Mouse (Mus musculus) hindbrain, embryonic 11.5 days (tissue): ENCODE results near the gene Acbd6. TPM values are rescaled to one million over a fixed set of nuclear protein-coding genes. Genes with fewer than 3 reads are reported as not detected.
A peak's percentile ranks its signal among the peaks of the same experiment; 100 is the strongest.

ENCODE experiments used
- ATAC-seq: fragments of 200-750 bp; cut with Nextera tagmentation; 2 replicates; pipeline ENCODE4 v1.8.0; 2017; ENCODE audit warnings: mild to moderate bottlenecking, moderate TSS enrichment, moderate library complexity; ENCODE audit not compliant: low FRiP score
- DNase-seq: peaks from one replicate; pipeline ENCODE4 v3.0.0-alpha.2; 2015; ENCODE audit warnings: low spot score
- H3K27ac ChIP-seq: fragments of 300-500 bp; sonication (generic); 2 replicates; pipeline ENCODE4 v1.5.1; 2014; ENCODE audit warnings: mild to moderate bottlenecking, low read depth, low read length
- H3K27me3 ChIP-seq: fragments of 300-500 bp; sonication (generic); 2 replicates; pipeline ENCODE4 v1.6.1; 2014; ENCODE audit warnings: mild to moderate bottlenecking, low read length, moderate library complexity, mixed read lengths; ENCODE audit not compliant: control insufficient read depth, insufficient read depth
- H3K36me3 ChIP-seq: fragments of 300-500 bp; sonication (generic); 2 replicates; pipeline ENCODE4 v1.6.1; 2014; ENCODE audit warnings: mild to moderate bottlenecking, low read length, moderate library complexity, mixed read lengths; ENCODE audit not compliant: control insufficient read depth, insufficient read depth
- H3K4me1 ChIP-seq: fragments of 300-500 bp; sonication (generic); replicated peaks from 2 replicates; pipeline ENCODE4 v1.6.1; 2014; ENCODE audit warnings: low read length, mixed read lengths; ENCODE audit not compliant: control insufficient read depth, insufficient read depth
- H3K4me2 ChIP-seq: fragments of 300-500 bp; sonication (generic); replicated peaks from 2 replicates; pipeline ENCODE4 v1.6.1; 2014; ENCODE audit warnings: mild to moderate bottlenecking, low read depth, low read length
- H3K4me3 ChIP-seq: fragments of 300-500 bp; sonication (generic); 2 replicates; pipeline ENCODE4 v1.5.1; 2014; ENCODE audit warnings: low read depth, low read length
- H3K9ac ChIP-seq: fragments of 300-500 bp; sonication (generic); 2 replicates; pipeline ENCODE4 v1.6.1; 2014; ENCODE audit warnings: low read depth, low read length
- H3K9me3 ChIP-seq: fragments of 300-500 bp; sonication (generic); 2 replicates; pipeline ENCODE4 v1.6.1; 2016; ENCODE audit warnings: low read length; ENCODE audit not compliant: control insufficient read depth
- WGBS: fragments of 180-500 bp; shearing (Covaris S2); extraction: QIAGEN DNeasy Blood & Tissue Kit; methylation state at CpG from one replicate; pipeline ENCODE4 v1.1.7; 2014; 5-methylcytosine and 5-hydroxymethylcytosine counted together
- polyA plus RNA-seq: library from polyadenylated mRNA; unstranded; fragments of >200 nt; fragmentation: Nextera tagmentation; extraction: Ambion mirVana; gene quantifications from 2 replicates; pipeline ENCODE4 v1.2.1, GENCODE M21; 2014

Acbd6 gene
- polyA plus RNA-seq, 1 experiment from 2014 or later = 79.9 TPM

- ATAC-seq (peak; percentile 17; the same call in 1 of the 2 replicates), DNase-seq (no peak)
- H3K36me3 ChIP-seq = no peaks in the 10 kb centered on the region
- WGBS = 71% methylated on average over 8 of the region's 8 CpGs
- H3K27ac ChIP-seq = 0 out of 2 replicates have a peak overlapping the region, but pooled peaks have one; percentile 33
- H3K4me3 ChIP-seq = no peak overlapping the region
- no peaks in the 10 kb centered on the region for H3K27me3 ChIP-seq
- no peaks in the 10 kb centered on the region; the same call in none of the 2 replicates for H3K4me1 ChIP-seq
- H3K9ac ChIP-seq = no peak overlapping the region
- H3K4me2 ChIP-seq = no peak overlapping the region
- H3K9me3 ChIP-seq = no peaks in the 10 kb centered on the region
These were observed 48.2 kb downstream of the Acbd6 start for GRCm38 (mm10) chr1:155606156-155606531.

- Histone ChIP-seq H3K4me3 (no peak overlapping the region), H3K4me2 (no peak overlapping the region), H3K9ac (no peak overlapping the region), H3K36me3 (no peaks in the 10 kb centered on the region), H3K27ac (no peak overlapping the region), H3K27me3 (no peaks in the 10 kb centered on the region), H3K9me3 (no peaks in the 10 kb centered on the region), H3K4me1 (no peaks in the 10 kb centered on the region; the same call in none of the 2 replicates)
- ATAC-seq (no peak), DNase-seq (no peak)
- WGBS = 79% methylated on average over 4 of the region's 4 CpGs
These were observed 50.6 kb downstream of the Acbd6 start for GRCm38 (mm10) chr1:155608524-155608923.

- ATAC-seq (no peak), DNase-seq (no peak)
- 54% methylated on average over 2 of the region's 2 CpGs for WGBS
- Histone ChIP-seq H3K4me1 (no peaks in the 10 kb centered on the region), H3K9ac (no peak overlapping the region), H3K4me3 (no peak overlapping the region), H3K27me3 (no peaks in the 10 kb centered on the region), H3K4me2 (no peak overlapping the region), H3K36me3 (no peaks in the 10 kb centered on the region), H3K9me3 (no peaks in the 10 kb centered on the region), H3K27ac (no peak overlapping the region)
These were observed 56.5 kb downstream of the Acbd6 start for GRCm38 (mm10) chr1:155614426-155614825.

GRCm38 (mm10) chr1:155621075-155621474 is 63.2 kb downstream of the Acbd6 start:
- no peak for DNase-seq
- Histone ChIP-seq H3K4me1 (no peaks in the 10 kb centered on the region), H3K4me2 (no peak overlapping the region), H3K27ac (no peak overlapping the region), H3K4me3 (no peak overlapping the region), H3K27me3 (no peaks in the 10 kb centered on the region), H3K36me3 (no peaks in the 10 kb centered on the region), H3K9ac (no peak overlapping the region), H3K9me3 (no peaks in the 10 kb centered on the region)
- no peak for ATAC-seq
- 86% methylated on average over 6 of the region's 6 CpGs for WGBS

GRCm38 (mm10) chr1:155623192-155623591 is 65.3 kb downstream of the Acbd6 start:
- Histone ChIP-seq H3K36me3 (no peaks in the 10 kb centered on the region), H3K4me3 (no peak overlapping the region), H3K9ac (no peak overlapping the region), H3K4me2 (no peak overlapping the region), H3K9me3 (no peaks in the 10 kb centered on the region), H3K4me1 (no peaks in the 10 kb centered on the region), H3K27ac (no peak overlapping the region), H3K27me3 (no peaks in the 10 kb centered on the region)
- WGBS = 94% methylated on average over 8 of the region's 8 CpGs
- ATAC-seq (no peak), DNase-seq (no peak)

- WGBS = 85% methylated on average over 2 of the region's 2 CpGs
- Histone ChIP-seq H3K4me2 (no peak overlapping the region), H3K4me1 (no peaks in the 10 kb centered on the region), H3K4me3 (no peak overlapping the region), H3K9me3 (no peaks in the 10 kb centered on the region), H3K9ac (no peak overlapping the region), H3K27me3 (no peaks in the 10 kb centered on the region), H3K36me3 (no peaks in the 10 kb centered on the region), H3K27ac (no peak overlapping the region)
- no peak for DNase-seq
- ATAC-seq = no peak
These were observed 69.8 kb downstream of the Acbd6 start for GRCm38 (mm10) chr1:155627746-155628145.

- 83% methylated on average over 7 of the region's 7 CpGs for WGBS
- no peak for ATAC-seq
- no peak overlapping the region for H3K27ac ChIP-seq
- no peak overlapping the region for H3K4me2 ChIP-seq
- no peaks in the 10 kb centered on the region for H3K9me3 ChIP-seq
- H3K27me3 ChIP-seq = no peaks in the 10 kb centered on the region
- no peaks in the 10 kb centered on the region for H3K4me1 ChIP-seq
- DNase-seq = no peak
- H3K9ac ChIP-seq = no peak overlapping the region
- no peaks in the 10 kb centered on the region for H3K36me3 ChIP-seq
- H3K4me3 ChIP-seq = no peak overlapping the region
These were observed 78.7 kb downstream of the Acbd6 start for GRCm38 (mm10) chr1:155636648-155637047.

- Histone ChIP-seq H3K27ac (no peak overlapping the region), H3K9ac (no peak overlapping the region), H3K9me3 (no peaks in the 10 kb centered on the region), H3K36me3 (no peaks in the 10 kb centered on the region), H3K4me2 (no peak overlapping the region), H3K27me3 (no peaks in the 10 kb centered on the region), H3K4me1 (no peaks in the 10 kb centered on the region), H3K4me3 (no peak overlapping the region)
- DNase-seq = no peak
- WGBS = 89% methylated on average over 5 of the region's 5 CpGs
- no peak for ATAC-seq
These were observed 87.9 kb downstream of the Acbd6 start for GRCm38 (mm10) chr1:155645816-155646215.

- H3K36me3 ChIP-seq = no peaks in the 10 kb centered on the region
- H3K27ac ChIP-seq = no peak overlapping the region
- no peaks in the 10 kb centered on the region for H3K9me3 ChIP-seq
- WGBS = 78% methylated on average over 10 of the region's 10 CpGs
- no peaks in the 10 kb centered on the region for H3K27me3 ChIP-seq
- ATAC-seq (no peak), DNase-seq (no peak)
- no peak overlapping the region for H3K4me3 ChIP-seq
- no peak overlapping the region for H3K4me2 ChIP-seq
- no peak overlapping the region for H3K9ac ChIP-seq
- H3K4me1 ChIP-seq = no peaks in the 10 kb centered on the region
These were observed 88.7 kb downstream of the Acbd6 start for GRCm38 (mm10) chr1:155646345-155647307.
